Mouse (Mus musculus): ENCODE data around the gene Fbxo39. TPM values are rescaled to one million over a fixed set of nuclear protein-coding genes. Genes with fewer than 3 reads are reported as not detected.
"Not testable (repeated sequence)": the region's sequence is repeated elsewhere in the genome, so short reads cannot be mapped to it uniquely, and the experiment has no call there.

Fbxo39 gene
- polyA plus RNA-seq, 1 experiment from 2014 or later, result not detected

DNA sequence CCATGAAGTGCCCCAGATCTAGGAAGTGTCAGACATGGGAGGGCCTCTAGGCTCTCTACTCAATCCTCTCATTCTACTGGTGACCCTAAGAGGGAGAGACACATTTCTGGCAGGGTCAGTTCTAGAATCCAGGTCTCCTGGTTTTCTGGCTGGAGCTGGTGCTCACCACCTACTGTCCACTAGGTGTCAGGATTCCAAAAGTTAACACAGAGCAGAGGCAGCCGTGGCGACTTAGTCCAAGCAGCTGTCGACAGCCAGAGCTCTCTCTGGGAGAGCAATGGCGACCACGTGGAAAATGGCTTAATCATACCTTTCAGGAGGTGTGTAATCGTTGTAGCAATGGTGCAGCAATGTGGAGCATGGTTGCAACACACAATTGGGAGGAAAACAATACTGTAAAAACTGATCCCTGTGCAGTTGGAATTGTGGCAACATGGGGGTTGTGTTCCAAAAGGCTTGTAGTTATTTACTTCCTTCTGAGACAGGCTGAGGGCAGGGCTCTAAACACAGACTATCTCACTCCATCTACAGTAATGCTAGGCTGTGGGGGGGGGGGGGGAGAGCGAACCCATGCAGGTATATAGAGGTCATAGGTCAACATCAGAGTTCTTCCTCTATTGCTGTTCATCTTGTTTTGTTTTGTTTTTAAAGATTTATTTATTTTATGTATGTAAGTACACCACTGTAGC is 28.4 kb downstream of the Fbxo39 start:
- Histone ChIP-seq H3K4me3 (ENCODE audit: control insufficient read depth in 1 of 2, insufficient read depth in 1 of 2, low read depth in 1 of 2, low read length in 2 of 2) (no peak overlapping the region), H3K36me3 (ENCODE audit: control insufficient read depth, insufficient read depth, low read length) (no peaks in the 10 kb centered on the region), H3K4me1 (ENCODE audit: control insufficient read depth in 2 of 2, insufficient read depth in 2 of 2, low read length in 2 of 2) (no peaks in the 10 kb centered on the region; a peak in 2 of 4 replicates), H3K27me3 (ENCODE audit: control insufficient read depth, insufficient read depth, low read length) (no peaks in the 10 kb centered on the region), H3K4me2 (ENCODE audit: low read length) (0 out of 2 replicates have a peak overlapping the region, but pooled peaks have one; percentile 3), H3K9ac (ENCODE audit: low read length) (no peak overlapping the region), H3K27ac (replicated peaks in 1 of 2; ENCODE audit: control insufficient read depth in 1 of 2, insufficient read depth in 1 of 2, low read depth in 2 of 2, low read length in 2 of 2) (no peak overlapping the region), H3K9me3 (ENCODE audit: control insufficient read depth, low read length) (no peaks in the 10 kb centered on the region)
- no peak for ATAC-seq (ENCODE audit: insufficient number of reproducible peaks, insufficient read depth, low FRiP score, low read depth)
- WGBS, result 12% methylated on average over 7 of the region's 7 CpGs

DNA sequence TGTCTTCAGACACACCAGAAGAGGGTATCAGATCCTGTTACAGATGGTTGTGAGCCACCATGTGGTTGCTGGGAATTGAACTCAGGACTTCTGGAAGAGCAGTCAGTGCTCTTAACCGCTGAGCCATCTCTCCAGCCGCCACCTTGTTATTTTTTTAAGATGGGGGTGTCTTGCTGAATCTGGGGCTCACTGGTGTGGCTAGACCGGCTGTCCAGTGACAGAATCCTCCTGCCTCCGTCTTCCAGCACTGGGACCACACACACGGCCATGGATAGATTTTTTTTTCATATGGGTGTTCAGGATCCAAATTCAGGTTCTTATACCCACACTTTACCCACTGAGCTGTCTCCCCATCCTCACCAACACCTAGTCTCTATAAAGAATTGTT is 29.0 kb downstream of the Fbxo39 start:
- not testable (repeated sequence) for H3K27me3 ChIP-seq (ENCODE audit: control insufficient read depth, insufficient read depth, low read length); ATAC-seq (ENCODE audit: insufficient number of reproducible peaks, insufficient read depth, low FRiP score, low read depth); H3K27ac ChIP-seq (replicated peaks in 1 of 2; ENCODE audit: control insufficient read depth in 1 of 2, insufficient read depth in 1 of 2, low read depth in 2 of 2, low read length in 2 of 2); H3K9ac ChIP-seq (ENCODE audit: low read length); H3K4me2 ChIP-seq (ENCODE audit: low read length); H3K36me3 ChIP-seq (ENCODE audit: control insufficient read depth, insufficient read depth, low read length); H3K4me1 ChIP-seq (ENCODE audit: control insufficient read depth in 2 of 2, insufficient read depth in 2 of 2, low read length in 2 of 2); H3K4me3 ChIP-seq (ENCODE audit: control insufficient read depth in 1 of 2, insufficient read depth in 1 of 2, low read depth in 1 of 2, low read length in 2 of 2); H3K9me3 ChIP-seq (ENCODE audit: control insufficient read depth, low read length)
- 93% methylated on average over 5 of the region's 5 CpGs for whole genome bisulfite sequencing

DNA sequence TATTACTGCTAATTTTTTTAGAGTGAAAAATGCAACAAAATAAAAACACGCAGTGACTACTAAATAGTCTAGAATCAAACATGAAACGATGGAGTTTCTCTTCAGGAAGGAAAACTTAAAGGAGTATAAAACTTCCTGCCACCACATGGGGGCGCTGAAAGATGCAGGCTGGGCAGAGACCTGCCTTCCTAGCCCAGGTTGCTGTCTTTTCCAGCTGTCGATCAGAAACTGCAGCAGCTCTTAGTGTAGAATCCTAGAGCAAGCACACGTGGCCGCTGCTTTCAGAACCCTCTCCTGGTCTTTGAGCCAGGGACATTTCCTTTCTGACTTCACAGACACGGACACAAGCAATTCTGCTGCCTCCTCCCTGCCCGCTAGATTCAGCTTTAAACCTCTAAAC is 29.7 kb downstream of the Fbxo39 start:
- Histone ChIP-seq H3K27ac (replicated peaks in 1 of 2; ENCODE audit: control insufficient read depth in 1 of 2, insufficient read depth in 1 of 2, low read depth in 2 of 2, low read length in 2 of 2) (no peak overlapping the region), H3K4me1 (ENCODE audit: control insufficient read depth in 2 of 2, insufficient read depth in 2 of 2, low read length in 2 of 2) (no peaks in the 10 kb centered on the region; a peak in 1 of 4 replicates), H3K36me3 (ENCODE audit: control insufficient read depth, insufficient read depth, low read length) (no peaks in the 10 kb centered on the region), H3K9ac (ENCODE audit: low read length) (no peak overlapping the region), H3K27me3 (ENCODE audit: control insufficient read depth, insufficient read depth, low read length) (no peaks in the 10 kb centered on the region), H3K9me3 (ENCODE audit: control insufficient read depth, low read length) (no peaks in the 10 kb centered on the region), H3K4me2 (ENCODE audit: low read length) (no peak overlapping the region), H3K4me3 (ENCODE audit: control insufficient read depth in 1 of 2, insufficient read depth in 1 of 2, low read depth in 1 of 2, low read length in 2 of 2) (no peak overlapping the region)
- ATAC-seq (ENCODE audit: insufficient number of reproducible peaks, insufficient read depth, low FRiP score, low read depth), result no peak
- 21% methylated on average over 8 of the region's 8 CpGs for WGBS

DNA sequence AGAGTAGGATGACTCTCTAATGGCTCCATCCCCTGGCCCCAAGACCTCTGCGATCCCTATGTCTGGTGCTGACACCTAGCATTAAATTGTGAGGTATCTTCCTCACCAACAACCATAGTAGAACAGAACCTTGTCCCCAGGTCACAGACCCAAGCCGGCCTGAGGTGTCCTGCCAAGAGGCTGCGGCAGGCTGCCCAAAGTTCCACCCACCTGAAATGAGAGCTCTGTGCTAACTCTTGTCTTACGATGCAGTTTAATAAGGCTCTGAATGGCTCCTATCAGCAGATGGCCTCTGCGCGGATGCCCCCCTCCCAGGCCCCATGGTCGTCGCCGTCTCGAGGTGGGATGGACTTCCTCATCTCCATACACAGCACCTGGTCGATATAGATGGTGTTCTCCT is 30.2 kb downstream of the Fbxo39 start:
- H3K4me3 ChIP-seq (ENCODE audit: control insufficient read depth in 1 of 2, insufficient read depth in 1 of 2, low read depth in 1 of 2, low read length in 2 of 2), result no peak overlapping the region
- H3K9ac ChIP-seq (ENCODE audit: low read length), result no peak overlapping the region
- no peaks in the 10 kb centered on the region for H3K36me3 ChIP-seq (ENCODE audit: control insufficient read depth, insufficient read depth, low read length)
- no peak overlapping the region for H3K27ac ChIP-seq (replicated peaks in 1 of 2; ENCODE audit: control insufficient read depth in 1 of 2, insufficient read depth in 1 of 2, low read depth in 2 of 2, low read length in 2 of 2)
- no peak for ATAC-seq (ENCODE audit: insufficient number of reproducible peaks, insufficient read depth, low FRiP score, low read depth)
- no peaks in the 10 kb centered on the region for H3K9me3 ChIP-seq (ENCODE audit: control insufficient read depth, low read length)
- 90% methylated on average over 11 of the region's 11 CpGs for WGBS
- H3K4me2 ChIP-seq (ENCODE audit: low read length), result no peak overlapping the region
- H3K27me3 ChIP-seq (ENCODE audit: control insufficient read depth, insufficient read depth, low read length), result no peaks in the 10 kb centered on the region
- no peaks in the 10 kb centered on the region; a peak in 1 of 4 replicates for H3K4me1 ChIP-seq (ENCODE audit: control insufficient read depth in 2 of 2, insufficient read depth in 2 of 2, low read length in 2 of 2)

DNA sequence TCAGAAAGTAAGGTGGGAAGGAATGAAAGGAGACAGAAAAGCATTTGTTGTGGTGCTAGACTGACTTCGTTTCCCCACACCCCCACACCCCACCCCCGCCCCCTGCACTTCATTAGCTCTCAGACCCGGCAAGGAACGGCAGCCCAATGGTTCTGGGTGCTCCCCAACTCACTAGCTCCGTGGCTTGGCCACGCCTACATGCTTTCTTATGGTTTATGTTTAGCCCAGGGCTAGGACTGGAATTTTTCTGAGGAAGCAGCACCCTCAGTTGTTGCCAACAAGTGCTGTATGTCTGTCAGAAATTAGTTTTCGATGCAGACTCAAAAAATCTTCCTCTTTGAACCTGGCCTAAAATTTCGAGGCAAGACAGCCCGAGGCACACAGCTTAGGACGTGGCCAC is 34.3 kb downstream of the Fbxo39 start:
- H3K27ac ChIP-seq (replicated peaks in 1 of 2; ENCODE audit: control insufficient read depth in 1 of 2, insufficient read depth in 1 of 2, low read depth in 2 of 2, low read length in 2 of 2), result no peak overlapping the region
- H3K36me3 ChIP-seq (ENCODE audit: control insufficient read depth, insufficient read depth, low read length), result no peaks in the 10 kb centered on the region
- no peak for ATAC-seq (ENCODE audit: insufficient number of reproducible peaks, insufficient read depth, low FRiP score, low read depth)
- no peaks in the 10 kb centered on the region for H3K9me3 ChIP-seq (ENCODE audit: control insufficient read depth, low read length)
- no peaks in the 10 kb centered on the region for H3K27me3 ChIP-seq (ENCODE audit: control insufficient read depth, insufficient read depth, low read length)
- no peaks in the 10 kb centered on the region for H3K4me1 ChIP-seq (ENCODE audit: control insufficient read depth in 2 of 2, insufficient read depth in 2 of 2, low read length in 2 of 2)
- H3K9ac ChIP-seq (ENCODE audit: low read length), result no peak overlapping the region
- H3K4me3 ChIP-seq (ENCODE audit: control insufficient read depth in 1 of 2, insufficient read depth in 1 of 2, low read depth in 1 of 2, low read length in 2 of 2), result no peak overlapping the region
- H3K4me2 ChIP-seq (ENCODE audit: low read length), result no peak overlapping the region
- WGBS, result 45% methylated on average over 10 of the region's 10 CpGs

DNA sequence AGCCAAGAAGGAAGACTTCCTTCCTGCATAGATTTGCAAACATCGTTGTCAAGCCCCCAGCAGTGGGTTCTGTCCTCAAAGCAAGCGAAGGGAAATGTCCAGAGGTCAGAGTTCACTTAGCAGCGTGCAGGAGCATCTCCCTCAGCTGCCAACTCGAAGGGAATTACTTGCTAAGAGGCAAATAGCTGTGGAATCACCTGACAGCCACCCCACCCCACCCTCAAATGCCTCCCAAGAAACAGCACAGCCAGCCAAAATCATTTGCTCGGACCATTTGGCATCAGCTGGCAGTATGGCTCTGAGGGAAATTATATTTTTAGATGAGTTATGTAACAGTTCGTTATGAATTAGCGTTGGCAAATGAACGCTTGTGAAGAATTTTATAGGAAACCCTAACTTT is 34.8 kb downstream of the Fbxo39 start:
- no peak for ATAC-seq (ENCODE audit: insufficient number of reproducible peaks, insufficient read depth, low FRiP score, low read depth)
- no peak overlapping the region for H3K4me3 ChIP-seq (ENCODE audit: control insufficient read depth in 1 of 2, insufficient read depth in 1 of 2, low read depth in 1 of 2, low read length in 2 of 2)
- no peak overlapping the region for H3K9ac ChIP-seq (ENCODE audit: low read length)
- 53% methylated on average over 8 of the region's 8 CpGs for WGBS
- H3K36me3 ChIP-seq (ENCODE audit: control insufficient read depth, insufficient read depth, low read length), result no peaks in the 10 kb centered on the region
- H3K27me3 ChIP-seq (ENCODE audit: control insufficient read depth, insufficient read depth, low read length), result no peaks in the 10 kb centered on the region
- H3K4me2 ChIP-seq (ENCODE audit: low read length), result no peak overlapping the region
- no peaks in the 10 kb centered on the region for H3K4me1 ChIP-seq (ENCODE audit: control insufficient read depth in 2 of 2, insufficient read depth in 2 of 2, low read length in 2 of 2)
- no peaks in the 10 kb centered on the region for H3K9me3 ChIP-seq (ENCODE audit: control insufficient read depth, low read length)
- no peak overlapping the region for H3K27ac ChIP-seq (replicated peaks in 1 of 2; ENCODE audit: control insufficient read depth in 1 of 2, insufficient read depth in 1 of 2, low read depth in 2 of 2, low read length in 2 of 2)

DNA sequence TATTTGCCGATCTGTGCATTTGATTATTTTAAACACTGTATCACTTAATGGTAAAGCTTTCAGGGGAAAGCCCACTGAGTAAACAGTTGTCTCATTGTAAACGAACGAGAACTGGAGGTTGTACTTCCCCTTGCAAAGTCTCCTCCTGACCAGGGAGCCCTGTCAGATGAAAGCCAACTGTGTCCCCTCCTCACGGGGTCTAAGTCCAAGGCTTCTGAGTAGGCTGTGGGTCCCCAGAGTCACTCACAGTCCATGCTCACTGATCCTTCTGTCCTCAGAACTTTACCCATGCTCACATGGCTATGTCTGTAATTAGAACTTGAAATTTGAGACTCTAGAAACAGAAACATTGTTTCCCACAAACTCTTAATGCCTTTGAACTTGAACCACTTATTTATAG is 35.4 kb downstream of the Fbxo39 start:
- no peak for ATAC-seq (ENCODE audit: insufficient number of reproducible peaks, insufficient read depth, low FRiP score, low read depth)
- 72% methylated on average over 4 of the region's 4 CpGs for WGBS
- no peaks in the 10 kb centered on the region for H3K4me1 ChIP-seq (ENCODE audit: control insufficient read depth in 2 of 2, insufficient read depth in 2 of 2, low read length in 2 of 2)

DNA sequence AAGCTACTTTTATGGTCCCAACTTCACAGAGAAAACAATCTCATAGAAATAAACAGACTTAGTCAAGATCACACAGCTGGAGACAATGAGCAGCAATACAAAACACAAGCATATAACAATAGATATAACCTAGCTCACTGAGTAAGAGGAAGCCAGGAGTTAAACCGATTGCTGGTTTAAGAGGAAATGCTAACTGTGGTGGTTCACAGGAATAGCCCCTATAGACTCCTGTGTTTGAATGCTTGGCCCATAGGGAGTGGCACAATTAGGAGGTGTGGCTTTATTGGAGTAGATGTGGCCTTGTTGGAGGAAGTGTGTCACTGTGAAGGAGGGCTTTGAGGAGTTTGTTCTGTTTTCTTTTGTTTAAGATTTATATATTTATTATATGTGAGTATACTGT is 38.0 kb downstream of the Fbxo39 start:
- 81% methylated on average over 1 of the region's 1 CpGs for WGBS
- H3K27ac ChIP-seq (replicated peaks in 1 of 2; ENCODE audit: control insufficient read depth in 1 of 2, insufficient read depth in 1 of 2, low read depth in 2 of 2, low read length in 2 of 2), result no peak overlapping the region

More for the DNA sequence above, 35.4 kb downstream of the Fbxo39 start:
- Histone ChIP-seq H3K4me3 (ENCODE audit: control insufficient read depth in 1 of 2, insufficient read depth in 1 of 2, low read depth in 1 of 2, low read length in 2 of 2) (no peak overlapping the region), H3K36me3 (ENCODE audit: control insufficient read depth, insufficient read depth, low read length) (no peaks in the 10 kb centered on the region), H3K4me2 (ENCODE audit: low read length) (no peak overlapping the region), H3K27ac (replicated peaks in 1 of 2; ENCODE audit: control insufficient read depth in 1 of 2, insufficient read depth in 1 of 2, low read depth in 2 of 2, low read length in 2 of 2) (no peak overlapping the region), H3K27me3 (ENCODE audit: control insufficient read depth, insufficient read depth, low read length) (no peaks in the 10 kb centered on the region), H3K9me3 (ENCODE audit: control insufficient read depth, low read length) (no peaks in the 10 kb centered on the region), H3K9ac (ENCODE audit: low read length) (no peak overlapping the region)

More for the DNA sequence above, 38.0 kb downstream of the Fbxo39 start:
- no peak overlapping the region for H3K4me2 ChIP-seq (ENCODE audit: low read length)
- no peaks in the 10 kb centered on the region for H3K9me3 ChIP-seq (ENCODE audit: control insufficient read depth, low read length)
- no peaks in the 10 kb centered on the region for H3K27me3 ChIP-seq (ENCODE audit: control insufficient read depth, insufficient read depth, low read length)
- peaks cover 0 to 3% of the 10 kb centered on the region in 2 experiments; a peak in 1 of 4 replicates for H3K4me1 ChIP-seq (ENCODE audit: control insufficient read depth in 2 of 2, insufficient read depth in 2 of 2, low read length in 2 of 2)
- no peak overlapping the region for H3K4me3 ChIP-seq (ENCODE audit: control insufficient read depth in 1 of 2, insufficient read depth in 1 of 2, low read depth in 1 of 2, low read length in 2 of 2)
- no peak for ATAC-seq (ENCODE audit: insufficient number of reproducible peaks, insufficient read depth, low FRiP score, low read depth)
- no peak overlapping the region for H3K9ac ChIP-seq (ENCODE audit: low read length)
- H3K36me3 ChIP-seq (ENCODE audit: control insufficient read depth, insufficient read depth, low read length), result no peaks in the 10 kb centered on the region

Measured in heart, embryonic 14.5 days (tissue).